Mouse (Mus musculus): ENCODE results near the gene Stt3a. TPM values are rescaled to one million over a fixed set of nuclear protein-coding genes. Genes with fewer than 3 reads are reported as not detected.

Gene Stt3a
- polyA plus RNA-seq, 1 experiment from 2014 or later: 134 TPM

- peaks cover 58% of the 10 kb centered on the region for H3K36me3 ChIP-seq
- no peak overlapping the region for H3K4me3 ChIP-seq
- no peak overlapping the region for H3K27ac ChIP-seq
- H3K9me3 ChIP-seq: peaks cover 3% of the 10 kb centered on the region; the same call in 1 of the 2 replicates
- DNase-seq (ENCODE audit: low spot score): no peak
- WGBS: 95% methylated on average over 3 of the region's 3 CpGs
- H3K27me3 ChIP-seq (ENCODE audit: insufficient read depth, poor library complexity, severe bottlenecking): no peaks in the 10 kb centered on the region
- H3K4me1 ChIP-seq (replicated peaks): peaks cover 22% of the 10 kb centered on the region
Measured at GRCm38 (mm10) chr9:36792191-36792590, 24.7 kb upstream of the Stt3a start.

DNA sequence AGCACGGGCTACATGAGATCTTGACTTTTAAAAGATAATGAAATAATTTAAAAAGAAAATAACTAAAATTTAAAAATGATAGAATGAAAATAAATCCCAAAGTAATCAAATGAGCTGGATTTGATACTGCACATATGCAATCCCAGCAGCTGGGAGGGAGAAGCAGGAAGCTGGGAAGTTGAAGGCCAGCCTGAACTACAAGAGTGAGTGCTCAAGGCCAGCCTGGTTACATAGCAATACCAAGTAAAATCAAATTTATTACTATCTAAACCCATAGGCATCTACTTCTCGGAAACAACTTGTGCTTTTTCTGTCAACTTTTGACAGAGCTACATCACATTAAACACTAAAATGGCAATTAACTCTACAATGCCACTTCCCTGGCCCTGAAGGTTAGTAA is 16.4 kb upstream of the Stt3a start:
- WGBS: 93% methylated on average over 2 of the region's 2 CpGs
- Histone ChIP-seq H3K9me3 (peaks cover 5% of the 10 kb centered on the region; the same call in 1 of the 2 replicates), H3K4me1 (replicated peaks) (no peaks in the 10 kb centered on the region), H3K4me3 (no peak overlapping the region), H3K36me3 (peaks cover 96% of the 10 kb centered on the region), H3K27me3 (ENCODE audit: insufficient read depth, poor library complexity, severe bottlenecking) (no peaks in the 10 kb centered on the region), H3K27ac (no peak overlapping the region)
- no peak for DNase-seq (ENCODE audit: low spot score)

DNA sequence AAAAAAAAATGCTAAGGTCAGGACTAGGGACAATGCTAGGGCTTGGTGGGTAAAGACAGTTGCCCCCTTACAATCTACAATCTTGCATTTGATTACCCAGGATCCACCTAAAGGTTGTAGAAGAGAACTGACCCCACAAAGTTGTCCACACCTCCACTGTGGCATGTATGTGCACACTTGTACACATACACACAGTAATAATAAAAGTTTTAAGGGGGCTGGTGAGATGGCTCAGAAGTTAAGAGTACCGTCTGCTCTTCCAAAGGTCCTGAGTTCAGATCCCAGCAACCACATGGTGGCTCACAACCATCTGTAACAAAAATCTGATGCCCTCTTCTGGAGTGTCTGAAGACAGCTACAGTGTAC is 1.6 kb upstream of the Stt3a start:
- no peak overlapping the region for H3K27ac ChIP-seq
- no peaks in the 10 kb centered on the region for H3K27me3 ChIP-seq (ENCODE audit: insufficient read depth, poor library complexity, severe bottlenecking)
- DNase-seq (ENCODE audit: low spot score): no peak
- peak overlapping the region; percentile 93; the same call in 1 of the 2 replicates for H3K4me3 ChIP-seq
- H3K36me3 ChIP-seq: peaks cover 10% of the 10 kb centered on the region
- H3K4me1 ChIP-seq (replicated peaks): peaks cover 18% of the 10 kb centered on the region
- 92% methylated on average over 1 of the region's 1 CpGs for WGBS
- H3K9me3 ChIP-seq: no peaks in the 10 kb centered on the region

DNA sequence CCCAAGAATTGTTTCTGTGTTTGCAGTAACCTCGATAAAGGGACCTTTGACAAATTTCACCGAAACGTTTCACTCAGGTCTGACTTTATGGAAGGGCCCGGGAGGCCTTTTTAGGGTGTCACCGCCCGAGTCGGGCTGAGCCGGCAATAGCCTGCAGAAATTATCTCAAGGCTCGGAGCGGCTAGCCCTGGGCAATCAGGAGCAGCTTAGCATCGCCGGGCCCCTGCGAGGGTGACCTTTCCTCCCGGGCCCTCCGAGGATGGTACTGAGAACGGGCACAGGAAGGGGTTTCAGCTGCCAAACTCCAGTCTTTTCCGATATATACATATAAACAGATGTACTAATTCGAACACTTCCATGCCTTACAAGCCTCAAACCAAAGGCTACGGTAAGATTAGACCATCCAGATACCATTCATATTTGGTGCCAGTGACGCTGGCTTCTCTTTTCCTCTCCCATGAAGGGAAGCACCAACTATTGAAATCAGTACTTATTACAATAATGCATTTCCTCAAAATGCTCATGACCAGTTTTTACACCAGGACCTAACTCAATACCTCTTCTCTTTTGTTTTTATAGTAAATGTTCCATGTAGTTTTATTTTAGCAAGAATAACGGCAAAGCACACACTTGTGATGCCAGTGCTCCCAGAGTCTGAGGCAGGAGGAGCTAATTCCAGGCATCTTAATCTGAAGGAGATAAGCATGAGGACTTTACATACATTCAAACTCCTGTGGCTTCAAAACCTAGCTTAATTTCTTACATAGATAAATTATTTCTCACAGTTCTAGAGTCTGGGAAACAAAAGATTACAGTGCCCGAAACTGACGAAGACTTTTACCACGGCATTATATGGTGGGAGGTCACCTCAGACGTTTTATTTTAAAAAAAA is 923 bp upstream of the Stt3a start:
- peak overlapping the region; percentile 93 for H3K27ac ChIP-seq
- H3K4me1 ChIP-seq (replicated peaks): peaks cover 18% of the 10 kb centered on the region
- no peaks in the 10 kb centered on the region for H3K9me3 ChIP-seq
- DNase-seq (ENCODE audit: low spot score): peak; percentile 45
- H3K36me3 ChIP-seq: peaks cover 16% of the 10 kb centered on the region
- H3K27me3 ChIP-seq (ENCODE audit: insufficient read depth, poor library complexity, severe bottlenecking): no peaks in the 10 kb centered on the region
- 15% methylated on average over 25 of the region's 25 CpGs for WGBS
- H3K4me3 ChIP-seq: peak overlapping the region; percentile 93

- no peak for DNase-seq (ENCODE audit: low spot score)
- 96% methylated on average over 1 of the region's 1 CpGs for WGBS
- no peaks in the 10 kb centered on the region for H3K27me3 ChIP-seq (ENCODE audit: insufficient read depth, poor library complexity, severe bottlenecking)
- peaks cover 53% of the 10 kb centered on the region for H3K36me3 ChIP-seq
- H3K27ac ChIP-seq: no peak overlapping the region
- H3K4me3 ChIP-seq: no peak overlapping the region
- peaks cover 18% of the 10 kb centered on the region for H3K4me1 ChIP-seq (replicated peaks)
- H3K9me3 ChIP-seq: no peaks in the 10 kb centered on the region
Measured at GRCm38 (mm10) chr9:36764378-36764777, 3.1 kb downstream of the Stt3a start.

GRCm38 (mm10) chr9:36727034-36727755 is 40.3 kb downstream of the Stt3a start, which contains the start of gene Chek1:
Gene Chek1 (minus strand): TSS chr9:36727065.
- H3K4me3 ChIP-seq: peak within 1 kb of the TSS; percentile 85
- no peaks in the 10 kb centered on the region for H3K27me3 ChIP-seq (ENCODE audit: insufficient read depth, poor library complexity, severe bottlenecking)
- peak; percentile 5 for DNase-seq (ENCODE audit: low spot score)
- H3K36me3 ChIP-seq: peaks cover 43% of the 10 kb centered on the region
- H3K27ac ChIP-seq: peak within 1 kb of the TSS; percentile 96
- H3K9me3 ChIP-seq: no peaks in the 10 kb centered on the region
- WGBS: 9% methylated on average over 12 of the region's 12 CpGs
- H3K4me1 ChIP-seq (replicated peaks): peaks cover 20% of the 10 kb centered on the region

- Histone ChIP-seq H3K4me1 (replicated peaks) (peaks cover 20% of the 10 kb centered on the region), H3K36me3 (peaks cover 43% of the 10 kb centered on the region), H3K9me3 (no peaks in the 10 kb centered on the region), H3K27me3 (ENCODE audit: insufficient read depth, poor library complexity, severe bottlenecking) (no peaks in the 10 kb centered on the region), H3K4me3 (peak overlapping the region; percentile 85), H3K27ac (peak overlapping the region; percentile 96)
- under 1% methylated on average over 53 of the region's 53 CpGs for WGBS
- peak; percentile 95 for DNase-seq (ENCODE audit: low spot score)
Measured at GRCm38 (mm10) chr9:36726131-36727033, 41.1 kb downstream of the Stt3a start.

- Histone ChIP-seq H3K27ac (no peak overlapping the region), H3K27me3 (ENCODE audit: insufficient read depth, poor library complexity, severe bottlenecking) (no peaks in the 10 kb centered on the region), H3K9me3 (no peaks in the 10 kb centered on the region), H3K4me1 (replicated peaks) (no peaks in the 10 kb centered on the region), H3K36me3 (peaks cover 90% of the 10 kb centered on the region), H3K4me3 (no peak overlapping the region)
- no peak for DNase-seq (ENCODE audit: low spot score)
- 88% methylated on average over 3 of the region's 3 CpGs for WGBS
Measured at GRCm38 (mm10) chr9:36716624-36717023, 50.9 kb downstream of the Stt3a start.

- H3K27me3 ChIP-seq (ENCODE audit: insufficient read depth, poor library complexity, severe bottlenecking): no peaks in the 10 kb centered on the region
- 94% methylated on average over 6 of the region's 6 CpGs for WGBS
- DNase-seq (ENCODE audit: low spot score): no peak
- H3K9me3 ChIP-seq: no peaks in the 10 kb centered on the region
- H3K27ac ChIP-seq: no peak overlapping the region
- H3K36me3 ChIP-seq: peaks cover 52% of the 10 kb centered on the region
- H3K4me1 ChIP-seq (replicated peaks): no peaks in the 10 kb centered on the region
- no peak overlapping the region for H3K4me3 ChIP-seq
Measured at GRCm38 (mm10) chr9:36707304-36707703, 60.2 kb downstream of the Stt3a start.

GRCm38 (mm10) chr9:36705923-36706322 is 61.6 kb downstream of the Stt3a start:
- Histone ChIP-seq H3K4me1 (replicated peaks) (no peaks in the 10 kb centered on the region), H3K4me3 (no peak overlapping the region), H3K9me3 (no peaks in the 10 kb centered on the region), H3K36me3 (peaks cover 38% of the 10 kb centered on the region), H3K27ac (no peak overlapping the region), H3K27me3 (ENCODE audit: insufficient read depth, poor library complexity, severe bottlenecking) (no peaks in the 10 kb centered on the region)
- DNase-seq (ENCODE audit: low spot score): no peak
- WGBS: 89% methylated on average over 3 of the region's 3 CpGs

- Histone ChIP-seq H3K4me1 (replicated peaks) (no peaks in the 10 kb centered on the region), H3K27me3 (ENCODE audit: insufficient read depth, poor library complexity, severe bottlenecking) (no peaks in the 10 kb centered on the region), H3K4me3 (no peak overlapping the region), H3K36me3 (no peaks in the 10 kb centered on the region), H3K9me3 (no peaks in the 10 kb centered on the region), H3K27ac (no peak overlapping the region)
- WGBS: 94% methylated on average over 10 of the region's 10 CpGs
- DNase-seq (ENCODE audit: low spot score): no peak
Measured at GRCm38 (mm10) chr9:36694276-36694675, 73.2 kb downstream of the Stt3a start.

DNA sequence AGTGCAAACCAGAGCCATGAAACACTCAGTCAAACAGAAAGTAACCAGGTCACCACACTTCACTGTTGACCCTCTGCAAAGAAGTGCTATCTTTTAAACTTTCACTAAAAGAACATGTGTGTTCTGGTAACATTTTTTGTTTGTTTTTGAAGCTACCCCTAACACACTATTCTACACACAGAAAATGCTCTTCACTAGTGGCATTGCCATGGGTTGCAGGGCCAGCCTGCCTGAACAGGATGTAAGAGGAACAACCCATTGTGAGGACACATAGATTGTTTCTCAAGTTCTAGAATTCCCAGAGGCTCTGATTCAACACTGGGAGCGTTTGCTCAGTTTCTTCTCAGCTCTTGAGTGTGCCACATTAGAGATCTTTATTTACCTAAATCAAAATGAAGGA is 74.6 kb downstream of the Stt3a start, which contains the start of gene Acrv1:
Acrv1 (plus strand) TSS at position 301 of the 400 bp plus-strand sequence.
- no peaks in the 10 kb centered on the region for H3K27me3 ChIP-seq (ENCODE audit: insufficient read depth, poor library complexity, severe bottlenecking)
- no peak within 1 kb of the TSS for H3K4me3 ChIP-seq
- WGBS: 67% methylated on average over 1 of the region's 1 CpGs
- no peak for DNase-seq (ENCODE audit: low spot score)
- H3K4me1 ChIP-seq (replicated peaks): no peaks in the 10 kb centered on the region
- H3K36me3 ChIP-seq: no peaks in the 10 kb centered on the region
- H3K27ac ChIP-seq: no peak within 1 kb of the TSS
- no peaks in the 10 kb centered on the region for H3K9me3 ChIP-seq
